Mouse (Mus musculus): ENCODE data around the gene AC161166.1. TPM values are rescaled to one million over a fixed set of nuclear protein-coding genes. Genes with fewer than 3 reads are reported as not detected.

AC161166.1 gene
- polyA plus RNA-seq, 1 experiment from 2014 or later = not detected

GRCm38 (mm10) chr7:24501492-24501891 lies 10.8 kb downstream of the AC161166.1 start:
- ATAC-seq (no peak), DNase-seq (peak; percentile 44)
- Histone ChIP-seq H3K4me1 (ENCODE audit: insufficient read depth) (peaks cover 14% of the 10 kb centered on the region), H3K27ac (ENCODE audit: low read depth) (no peak overlapping the region), H3K9ac (replicated peaks) (no peak overlapping the region), H3K4me3 (ENCODE audit: low read depth, low read length) (no peak overlapping the region), H3K27me3 (ENCODE audit: insufficient read depth, low read length) (peaks cover 45% of the 10 kb centered on the region), H3K4me2 (ENCODE audit: low read depth, low read length) (no peak overlapping the region), H3K9me3 (ENCODE audit: low read length) (0 out of 2 replicates have a peak, but pooled peaks cover 2% of the 10 kb centered on the region), H3K36me3 (replicated peaks; ENCODE audit: insufficient read depth, low read length) (no peaks in the 10 kb centered on the region)
- 51% methylated on average over 21 of the region's 21 CpGs for WGBS (ENCODE audit: insufficient replicate concordance)
- TF ChIP-seq CTCF (IDR thresholded peaks at IDR 0.05; ENCODE audit: low read depth) = peak; percentile 51
- TF ChIP-seq EP300 (IDR thresholded peaks at IDR 0.05; ENCODE audit: low read depth) = no peak

DNA sequence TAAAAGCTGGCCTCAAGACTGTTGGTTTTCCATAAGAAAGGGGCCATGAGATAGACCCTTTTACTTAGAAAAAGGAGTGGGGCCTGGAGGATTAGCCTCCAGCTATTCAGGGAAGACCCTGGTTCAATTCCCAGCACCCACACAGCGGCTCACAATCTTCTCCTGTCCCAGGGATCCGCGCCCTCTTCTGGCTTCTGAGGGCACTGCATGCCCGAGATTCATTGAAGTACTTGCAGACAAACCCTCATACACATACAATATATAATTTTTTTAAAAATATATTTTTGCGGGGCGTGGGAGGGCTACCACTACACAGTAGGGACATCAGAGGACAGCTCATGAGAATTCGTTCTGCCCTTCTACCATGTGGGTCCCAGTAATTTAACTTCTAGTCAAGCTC lies 11.3 kb downstream of the AC161166.1 start:
- peak; percentile 56 for DNase-seq
- peaks cover 45% of the 10 kb centered on the region for H3K27me3 ChIP-seq (ENCODE audit: insufficient read depth, low read length)

DNA sequence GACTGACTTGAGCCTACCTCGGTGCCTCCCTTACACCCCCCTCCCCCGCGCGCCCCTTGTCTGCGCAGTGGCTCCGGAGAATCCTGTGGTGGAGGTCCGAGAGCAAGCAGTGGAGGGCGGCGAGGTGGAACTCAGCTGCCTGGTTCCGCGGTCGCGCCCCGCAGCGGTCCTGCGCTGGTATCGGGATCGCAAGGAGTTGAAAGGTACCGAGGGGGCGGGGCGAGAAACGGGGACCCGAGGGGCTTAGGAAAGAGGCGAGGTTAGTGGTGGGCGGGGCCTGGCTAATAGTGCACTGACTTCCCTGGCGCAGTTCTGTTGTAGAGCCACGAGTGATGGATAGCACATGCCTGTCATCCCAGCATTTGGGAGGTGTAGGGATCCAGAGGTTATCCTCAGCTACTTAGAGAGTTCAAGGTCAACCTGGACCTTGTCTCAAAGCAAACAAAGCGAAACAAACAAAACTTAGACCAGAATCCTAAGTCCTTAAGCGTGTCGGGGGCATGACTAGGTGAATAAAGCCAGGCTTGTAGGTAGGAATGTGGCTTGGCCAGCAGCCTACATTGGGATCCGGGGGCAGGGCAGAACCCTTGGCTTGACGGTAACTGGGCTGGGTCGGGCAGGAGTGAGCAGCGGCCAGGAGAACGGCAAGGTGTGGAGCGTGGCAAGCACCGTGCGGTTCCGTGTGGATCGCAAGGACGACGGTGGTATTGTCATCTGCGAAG lies 12.2 kb downstream of the AC161166.1 start:
- peaks cover 6% of the 10 kb centered on the region for H3K4me1 ChIP-seq (ENCODE audit: insufficient read depth)
- 0 out of 2 replicates have a peak, but pooled peaks cover 2% of the 10 kb centered on the region for H3K9me3 ChIP-seq (ENCODE audit: low read length)
- peaks cover 45% of the 10 kb centered on the region for H3K27me3 ChIP-seq (ENCODE audit: insufficient read depth, low read length)
- no peaks in the 10 kb centered on the region for H3K36me3 ChIP-seq (replicated peaks; ENCODE audit: insufficient read depth, low read length)
- 11% methylated on average over 41 of the region's 43 CpGs for WGBS (ENCODE audit: insufficient replicate concordance)
- TF ChIP-seq CTCF (IDR thresholded peaks at IDR 0.05; ENCODE audit: low read depth) = no peak
- no peak for TF ChIP-seq EP300 (IDR thresholded peaks at IDR 0.05; ENCODE audit: low read depth)
- no peak overlapping the region for H3K9ac ChIP-seq (replicated peaks)
- ATAC-seq = no peak
- no peak for DNase-seq
- H3K4me3 ChIP-seq (ENCODE audit: low read depth, low read length) = no peak overlapping the region
- peak overlapping the region; percentile 35 for H3K4me2 ChIP-seq (ENCODE audit: low read depth, low read length)
- H3K27ac ChIP-seq (ENCODE audit: low read depth) = no peak overlapping the region

More for the DNA sequence above, 11.3 kb downstream of the AC161166.1 start:
- Histone ChIP-seq H3K4me3 (ENCODE audit: low read depth, low read length) (no peak overlapping the region), H3K9ac (replicated peaks) (no peak overlapping the region), H3K27ac (ENCODE audit: low read depth) (no peak overlapping the region), H3K9me3 (ENCODE audit: low read length) (0 out of 2 replicates have a peak, but pooled peaks cover 2% of the 10 kb centered on the region), H3K36me3 (replicated peaks; ENCODE audit: insufficient read depth, low read length) (no peaks in the 10 kb centered on the region), H3K4me2 (ENCODE audit: low read depth, low read length) (no peak overlapping the region), H3K4me1 (ENCODE audit: insufficient read depth) (peaks cover 12% of the 10 kb centered on the region)
- 29% methylated on average over 7 of the region's 7 CpGs for WGBS (ENCODE audit: insufficient replicate concordance)
- TF ChIP-seq EP300 (IDR thresholded peaks at IDR 0.05; ENCODE audit: low read depth) (no peak), CTCF (IDR thresholded peaks at IDR 0.05; ENCODE audit: low read depth) (peak; percentile 57)
- ATAC-seq = no peak

- no peak overlapping the region for H3K27ac ChIP-seq (ENCODE audit: low read depth)
- H3K4me1 ChIP-seq (ENCODE audit: insufficient read depth) = 0 out of 2 replicates have a peak, but pooled peaks cover 4% of the 10 kb centered on the region
- H3K9ac ChIP-seq (replicated peaks) = no peak overlapping the region
- ATAC-seq (no peak), DNase-seq (no peak)
- no peaks in the 10 kb centered on the region for H3K36me3 ChIP-seq (replicated peaks; ENCODE audit: insufficient read depth, low read length)
- 77% methylated on average over 8 of the region's 8 CpGs for WGBS (ENCODE audit: insufficient replicate concordance)
- TF ChIP-seq CTCF (IDR thresholded peaks at IDR 0.05; ENCODE audit: low read depth) (no peak), EP300 (IDR thresholded peaks at IDR 0.05; ENCODE audit: low read depth) (no peak)
- H3K4me3 ChIP-seq (ENCODE audit: low read depth, low read length) = no peak overlapping the region
- no peak overlapping the region for H3K4me2 ChIP-seq (ENCODE audit: low read depth, low read length)
- no peaks in the 10 kb centered on the region for H3K9me3 ChIP-seq (ENCODE audit: low read length)
- peaks cover 16% of the 10 kb centered on the region for H3K27me3 ChIP-seq (ENCODE audit: insufficient read depth, low read length)
Measured at GRCm38 (mm10) chr7:24488303-24488702, 24.0 kb downstream of the AC161166.1 start.

DNA sequence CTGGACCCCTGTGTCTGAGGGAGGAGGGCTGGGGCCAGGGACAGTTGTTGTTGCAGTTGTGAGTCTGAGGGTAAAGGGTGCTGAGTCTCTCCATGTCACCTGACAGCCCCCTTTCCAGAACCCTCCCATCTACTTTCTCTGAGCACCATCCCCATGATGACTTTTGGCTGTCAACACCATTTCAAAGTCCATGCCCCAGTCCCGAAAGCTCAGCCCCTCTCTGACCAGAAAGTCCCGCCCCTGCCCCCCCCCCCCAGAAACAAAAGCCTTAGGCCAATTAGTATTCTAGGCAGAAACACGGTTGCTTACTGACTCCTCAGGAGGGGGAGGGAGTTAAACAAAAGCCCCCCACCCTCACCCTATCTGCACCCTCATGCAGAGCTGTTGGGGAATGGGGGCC lies 24.9 kb downstream of the AC161166.1 start:
- Histone ChIP-seq H3K4me2 (ENCODE audit: low read depth, low read length) (no peak overlapping the region), H3K36me3 (replicated peaks; ENCODE audit: insufficient read depth, low read length) (no peaks in the 10 kb centered on the region), H3K4me3 (ENCODE audit: low read depth, low read length) (no peak overlapping the region), H3K27me3 (ENCODE audit: insufficient read depth, low read length) (peaks cover 25% of the 10 kb centered on the region), H3K27ac (ENCODE audit: low read depth) (no peak overlapping the region), H3K4me1 (ENCODE audit: insufficient read depth) (0 out of 2 replicates have a peak, but pooled peaks cover 4% of the 10 kb centered on the region), H3K9ac (replicated peaks) (no peak overlapping the region), H3K9me3 (ENCODE audit: low read length) (no peaks in the 10 kb centered on the region)
- ATAC-seq = peak; percentile 43
- TF ChIP-seq CTCF (IDR thresholded peaks at IDR 0.05; ENCODE audit: low read depth) (no peak), EP300 (IDR thresholded peaks at IDR 0.05; ENCODE audit: low read depth) (no peak)
- DNase-seq = no peak
- WGBS (ENCODE audit: insufficient replicate concordance) = 35% methylated on average over 2 of the region's 3 CpGs

- H3K27ac ChIP-seq (ENCODE audit: low read depth) = no peak overlapping the region
Measured at GRCm38 (mm10) chr7:24486654-24487130, 25.6 kb downstream of the AC161166.1 start.

More at GRCm38 (mm10) chr7:24486654-24487130, 25.6 kb downstream of the AC161166.1 start:
- TF ChIP-seq EP300 (IDR thresholded peaks at IDR 0.05; ENCODE audit: low read depth) = no peak
- Histone ChIP-seq H3K27me3 (ENCODE audit: insufficient read depth, low read length) (peaks cover 31% of the 10 kb centered on the region), H3K9me3 (ENCODE audit: low read length) (no peaks in the 10 kb centered on the region), H3K4me2 (ENCODE audit: low read depth, low read length) (no peak overlapping the region), H3K9ac (replicated peaks) (no peak overlapping the region), H3K4me1 (ENCODE audit: insufficient read depth) (peaks cover 10% of the 10 kb centered on the region), H3K36me3 (replicated peaks; ENCODE audit: insufficient read depth, low read length) (no peaks in the 10 kb centered on the region), H3K4me3 (ENCODE audit: low read depth, low read length) (no peak overlapping the region)
- DNase-seq (no peak), ATAC-seq (no peak)
- WGBS (ENCODE audit: insufficient replicate concordance) = 57% methylated on average over 9 of the region's 9 CpGs

All from liver, postnatal 0 days (tissue).